Mouse (Mus musculus) CH12.LX (cell line): ENCODE measurements around the gene Thrb. TPM values are rescaled to one million over a fixed set of nuclear protein-coding genes. Genes with fewer than 3 reads are reported as not detected.

Experiments
- DNase-seq: peaks from one replicate; pipeline ENCODE4 v3.0.0-alpha.2; 2013; ENCODE audit errors: extremely low read depth
- H3K27ac ChIP-seq: 2 replicates; pipeline ENCODE4 v1.5.1; 2012; ENCODE audit warnings: low read depth, mild to moderate bottlenecking, control low read depth, moderate library complexity; ENCODE audit not compliant: insufficient read depth
- H3K27me3 ChIP-seq: replicated peaks from 2 replicates; pipeline ENCODE3; 2012; ENCODE audit warnings: inconsistent platforms
- H3K36me3 ChIP-seq, 2 experiments: replicated peaks in 1 of 2; 2 replicates each; pipeline versions ENCODE3 to v1.6.1; 2012; ENCODE audit warnings: inconsistent platforms in 1 of 2, low read length in 1 of 2, mild to moderate bottlenecking in 1 of 2, mixed read lengths in 1 of 2, moderate library complexity in 1 of 2; ENCODE audit not compliant: control insufficient read depth in 1 of 2, insufficient read depth in 1 of 2
- H3K4me1 ChIP-seq, 2 experiments: 2 replicates each; pipeline ENCODE4 v1.6.1; 2012; ENCODE audit warnings: inconsistent platforms in 1 of 2, moderate library complexity in 1 of 2; ENCODE audit not compliant: insufficient read depth in 2 of 2, control insufficient read depth in 1 of 2
- H3K4me2 ChIP-seq: 2 replicates; pipeline ENCODE4 v1.6.1; 2012; ENCODE audit warnings: low read depth, mild to moderate bottlenecking, control low read depth; ENCODE audit not compliant: poor library complexity, insufficient read depth, severe bottlenecking
- H3K4me3 ChIP-seq, 3 experiments: fragments of 150-350 bp in 1 of 3; sonication (generic) in 1 of 3; replicated peaks in 1 of 3; 2 replicates each; pipeline versions ENCODE3 to v1.5.1; 2011 to 2012; ENCODE audit warnings: low read depth in 2 of 3, low read length in 2 of 3, mild to moderate bottlenecking in 2 of 3, moderate library complexity in 2 of 3, control low read depth in 1 of 3, improper control_type of control experiment in 1 of 3, inconsistent platforms in 1 of 3, mixed read lengths in 1 of 3; ENCODE audit not compliant: poor library complexity in 1 of 3
- H3K79me2 ChIP-seq: replicated peaks from 2 replicates; pipeline ENCODE4 v1.6.1; 2012; ENCODE audit warnings: mild to moderate bottlenecking, moderate library complexity; ENCODE audit not compliant: control insufficient read depth, poor library complexity, insufficient read depth, severe bottlenecking; ENCODE audit errors: extremely low read depth
- H3K9ac ChIP-seq: 2 replicates; pipeline ENCODE4 v1.6.1; 2012; ENCODE audit warnings: low read depth, mild to moderate bottlenecking, control low read depth, moderate library complexity; ENCODE audit not compliant: insufficient read depth
- H3K9me3 ChIP-seq: replicated peaks from 2 replicates; pipeline ENCODE3; 2012; ENCODE audit warnings: low read length, inconsistent platforms, mixed read lengths
- BHLHE40 ChIP-seq: IDR thresholded peaks from 2 replicates; pipeline ENCODE4 v1.6.1; 2011; ENCODE audit warnings: mild to moderate bottlenecking, low read depth, low read length, improper control_type of control experiment
- CHD2 ChIP-seq: IDR thresholded peaks from 2 replicates; pipeline ENCODE4 v1.6.1; 2011; ENCODE audit warnings: low read length, improper control_type of control experiment
- ELF1 ChIP-seq: IDR thresholded peaks from 2 replicates; pipeline ENCODE4 v1.6.1; 2014; ENCODE audit warnings: low read depth, mild to moderate bottlenecking, inconsistent platforms, low read length, improper control_type of control experiment
- EP300 ChIP-seq: IDR thresholded peaks from 2 replicates; pipeline ENCODE4 v1.6.1; 2011; ENCODE audit warnings: low read length, improper control_type of control experiment
- ETS1 ChIP-seq: conservative IDR thresholded peaks from 2 replicates; pipeline ENCODE4 v1.6.1; 2012; ENCODE audit warnings: low read depth, mild to moderate bottlenecking, inconsistent platforms, low read length, improper control_type of control experiment, moderate library complexity
- GABPA ChIP-seq: IDR thresholded peaks from 2 replicates; pipeline ENCODE4 v1.6.1; 2012; ENCODE audit warnings: low read depth, low read length, improper control_type of control experiment, inconsistent platforms; ENCODE audit not compliant: insufficient replicate concordance
- JUN ChIP-seq: IDR thresholded peaks from 2 replicates; pipeline ENCODE4 v1.6.1; 2011; ENCODE audit warnings: low read depth, mild to moderate bottlenecking, low read length, improper control_type of control experiment, moderate library complexity; ENCODE audit not compliant: insufficient read depth
- MAFK ChIP-seq: IDR thresholded peaks from 2 replicates; pipeline ENCODE4 v1.6.1; 2011; ENCODE audit warnings: low read length, improper control_type of control experiment; ENCODE audit not compliant: insufficient replicate concordance
- MEF2A ChIP-seq: IDR thresholded peaks from 2 replicates; pipeline ENCODE4 v1.6.1; 2014; ENCODE audit warnings: low read depth, mild to moderate bottlenecking, inconsistent platforms, low read length, improper control_type of control experiment, borderline replicate concordance
- MXI1 ChIP-seq: IDR thresholded peaks from 2 replicates; pipeline ENCODE4 v1.6.1; 2011; ENCODE audit warnings: mild to moderate bottlenecking, low read depth, low read length, improper control_type of control experiment
- MYC ChIP-seq: IDR thresholded peaks from 2 replicates; pipeline ENCODE4 v1.6.1; 2011; ENCODE audit warnings: low read depth, mild to moderate bottlenecking, improper control_type of control experiment, low read length
- NRF1 ChIP-seq: IDR thresholded peaks from 2 replicates; pipeline ENCODE4 v1.6.1; 2014; ENCODE audit warnings: low read depth, mild to moderate bottlenecking, inconsistent platforms, low read length, improper control_type of control experiment, moderate library complexity
- POLR2A ChIP-seq: IDR thresholded peaks from 2 replicates; pipeline ENCODE4 v1.6.1; 2011; ENCODE audit warnings: low read depth, mild to moderate bottlenecking, improper control_type of control experiment, low read length
- RAD21 ChIP-seq: IDR thresholded peaks from 2 replicates; pipeline ENCODE4 v1.6.1; 2011; ENCODE audit warnings: low read depth, mild to moderate bottlenecking, low read length, improper control_type of control experiment, moderate library complexity
- TBP ChIP-seq: conservative IDR thresholded peaks from 2 replicates; pipeline ENCODE4 v1.6.1; 2011; ENCODE audit warnings: low read depth, low read length, improper control_type of control experiment
- UBTF ChIP-seq: IDR thresholded peaks from 2 replicates; pipeline ENCODE4 v1.6.1; 2012; ENCODE audit warnings: low read depth, mild to moderate bottlenecking, inconsistent platforms, low read length, improper control_type of control experiment, moderate library complexity
- USF1 ChIP-seq: IDR thresholded peaks from 2 replicates; pipeline ENCODE4 v1.6.1; 2014; ENCODE audit warnings: low read depth, mild to moderate bottlenecking, inconsistent platforms, low read length, improper control_type of control experiment
- ZC3H11A ChIP-seq: IDR thresholded peaks from 2 replicates; pipeline ENCODE4 v1.6.1; 2012; ENCODE audit warnings: low read depth, mild to moderate bottlenecking, inconsistent platforms, low read length, improper control_type of control experiment
- ZMIZ1 ChIP-seq: IDR thresholded peaks from 2 replicates; pipeline ENCODE4 v1.6.1; 2012; ENCODE audit warnings: low read depth, mild to moderate bottlenecking, inconsistent platforms, low read length, improper control_type of control experiment
- ZNF384 ChIP-seq: IDR thresholded peaks from 2 replicates; pipeline ENCODE4 v1.6.1; 2012; ENCODE audit warnings: low read depth, low read length, improper control_type of control experiment, inconsistent platforms
- dilution Hi-C: fragments of 300-500 bp; cut with MboI; formaldehyde crosslinking; loops from 2 replicates; pipeline ENCODE4 v1.14.3; 2020; ENCODE audit warnings: low sequenced_read_pairs; ENCODE audit not compliant: extremely low pct_unique_long_range_greater_than_20kb, extremely low pct_ligation_motif_present
- in situ Hi-C: fragments of 300-500 bp; cut with MboI; formaldehyde crosslinking; loops from 3 replicates; pipeline ENCODE4 v1.14.3; 2019; ENCODE audit warnings: low sequenced_read_pairs, low pct_ligation_motif_present, low pct_unique_long_range_greater_than_20kb, mixed read lengths
- polyA plus RNA-seq: library from polyadenylated mRNA; unstranded; fragments of >175 nt; gene quantifications from 2 replicates; pipeline ENCODE4 v1.2.1, GENCODE M21; 2012; ENCODE audit warnings: low read depth; ENCODE audit not compliant: insufficient read length
- total RNA-seq, 2 experiments: library from RNA; depleted of rRNA; stranded (reverse); fragments of 300-350 nt in 1 of 2; fragments of >200 nt in 1 of 2; gene quantifications; 2 replicates each; pipeline ENCODE4 v1.2.3; 2012 to 2014

Thrb gene
- total and polyA plus RNA-seq, 3 experiments: 0.56 to 1.6 (median 0.60) TPM

- no peak overlapping the region for H3K27ac ChIP-seq
- no peaks in the 10 kb centered on the region for H3K36me3 ChIP-seq
- H3K79me2 ChIP-seq: no peaks in the 10 kb centered on the region
- H3K27me3 ChIP-seq: no peaks in the 10 kb centered on the region
- in situ Hi-C loops (no loop called here), dilution Hi-C loops (no loop called here)
- no peaks in the 10 kb centered on the region for H3K9me3 ChIP-seq
- peaks cover 7 to 24% of the 10 kb centered on the region in 2 experiments for H3K4me1 ChIP-seq
- no peak overlapping the region for H3K4me2 ChIP-seq
- DNase-seq: no peak
- H3K9ac ChIP-seq: no peak overlapping the region
- TF ChIP-seq USF1 (no peak), MEF2A (no peak), CHD2 (no peak), BHLHE40 (no peak), MAFK (no peak), ZNF384 (no peak), ELF1 (no peak), RAD21 (no peak), JUN (no peak), EP300 (no peak), POLR2A (no peak), UBTF (no peak), MYC (no peak)
- no peak overlapping the region for H3K4me3 ChIP-seq
Measured at GRCm38 (mm10) chr14:18020636-18021035, 360.6 kb downstream of the Thrb start.

DNA sequence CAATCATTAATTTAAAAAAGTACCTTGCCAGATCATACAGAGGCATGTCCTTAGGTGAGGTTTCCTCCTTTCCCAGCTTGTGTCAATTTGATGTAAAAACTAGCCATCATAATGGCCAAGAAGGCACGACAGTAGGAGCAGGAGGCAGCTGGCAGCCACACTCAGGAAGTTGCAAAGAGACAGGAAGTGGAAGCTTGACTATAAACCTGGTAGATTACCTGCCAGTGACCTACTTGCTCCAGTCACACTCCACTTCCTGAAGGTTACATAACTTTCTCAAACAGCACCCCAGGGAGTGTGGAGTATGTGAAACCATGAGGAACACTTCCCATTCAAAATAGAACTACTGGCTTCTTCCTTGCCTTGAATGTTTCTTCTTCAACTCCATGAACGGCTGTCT, 361.7 kb downstream of the Thrb start:
- Histone ChIP-seq H3K27ac (no peak overlapping the region), H3K9ac (no peak overlapping the region), H3K79me2 (no peaks in the 10 kb centered on the region), H3K4me2 (no peak overlapping the region)
- in situ Hi-C loops: no loop called here
- DNase-seq: no peak
- no peak for TF ChIP-seq ETS1
- no peak for TF ChIP-seq GABPA
- no peak for TF ChIP-seq MAFK
- TF ChIP-seq ZC3H11A: no peak
- TF ChIP-seq MXI1: no peak
- TF ChIP-seq ZMIZ1: no peak
- TF ChIP-seq MYC: no peak
- no peak for TF ChIP-seq NRF1
- no peak for TF ChIP-seq TBP
- TF ChIP-seq JUN: no peak
- TF ChIP-seq, all 38 proteins: peak for 0
- H3K4me1 ChIP-seq: peaks cover 0 to 15% of the 10 kb centered on the region in 2 experiments; a peak in 2 of 4 replicates
- H3K9me3 ChIP-seq: no peaks in the 10 kb centered on the region
- H3K27me3 ChIP-seq: no peaks in the 10 kb centered on the region
- dilution Hi-C loops: no loop called here
- no peak overlapping the region for H3K4me3 ChIP-seq
- no peaks in the 10 kb centered on the region for H3K36me3 ChIP-seq
